Mouse (Mus musculus): Measurements from ENCODE around the gene Tgif1. TPM values are rescaled to one million over a fixed set of nuclear protein-coding genes. Genes with fewer than 3 reads are reported as not detected.

The Tgif1 gene
- polyA plus RNA-seq, 1 experiment: 227 TPM

- Histone ChIP-seq H3K27me3 (ENCODE audit: control insufficient read depth, insufficient read depth, low read length, poor library complexity, severe bottlenecking) (no peaks in the 10 kb centered on the region), H3K4me1 (ENCODE audit: control insufficient read depth, insufficient read depth, low read length) (peaks cover 1% of the 10 kb centered on the region), H3K36me3 (ENCODE audit: control insufficient read depth, insufficient read depth, low read length, poor library complexity, severe bottlenecking) (peaks cover 7% of the 10 kb centered on the region), H3K4me3 (ENCODE audit: low read depth, low read length) (peak overlapping the region; percentile 96), H3K9ac (ENCODE audit: low read depth, poor library complexity, severe bottlenecking) (peak overlapping the region; percentile 86), H3K9me3 (replicated peaks; ENCODE audit: control insufficient read depth, insufficient read depth, low read length, poor library complexity, severe bottlenecking) (no peaks in the 10 kb centered on the region), H3K27ac (ENCODE audit: insufficient read depth, low read length) (peak overlapping the region; percentile 93)
- TF ChIP-seq EP300 (IDR thresholded peaks at IDR 0.05; ENCODE audit: insufficient read depth, low read depth, low read length) (no peak), POLR2A (IDR thresholded peaks at IDR 0.05; ENCODE audit: insufficient read depth, low read length) (no peak)
These were observed 510 bp downstream of the Tgif1 start for GRCm38 (mm10) chr17:70852686-70853386.

- no peaks in the 10 kb centered on the region for H3K27me3 ChIP-seq (ENCODE audit: control insufficient read depth, insufficient read depth, low read length, poor library complexity, severe bottlenecking)
- TF ChIP-seq POLR2A (IDR thresholded peaks at IDR 0.05; ENCODE audit: insufficient read depth, low read length): no peak
- no peak for TF ChIP-seq CTCF (IDR thresholded peaks at IDR 0.05; ENCODE audit: low read depth, low read length)
- no peaks in the 10 kb centered on the region for H3K9me3 ChIP-seq (replicated peaks; ENCODE audit: control insufficient read depth, insufficient read depth, low read length, poor library complexity, severe bottlenecking)
- H3K27ac ChIP-seq (ENCODE audit: insufficient read depth, low read length): peak overlapping the region; percentile 93
- peak overlapping the region; percentile 96 for H3K4me3 ChIP-seq (ENCODE audit: low read depth, low read length)
- peaks cover 7% of the 10 kb centered on the region for H3K36me3 ChIP-seq (ENCODE audit: control insufficient read depth, insufficient read depth, low read length, poor library complexity, severe bottlenecking)
- H3K4me1 ChIP-seq (ENCODE audit: control insufficient read depth, insufficient read depth, low read length): peaks cover 1% of the 10 kb centered on the region
- peak overlapping the region; percentile 86 for H3K9ac ChIP-seq (ENCODE audit: low read depth, poor library complexity, severe bottlenecking)
These were observed 1.2 kb downstream of the Tgif1 start for GRCm38 (mm10) chr17:70852011-70852685.

- TF ChIP-seq CTCF (IDR thresholded peaks at IDR 0.05; ENCODE audit: low read depth, low read length) (no peak), EP300 (IDR thresholded peaks at IDR 0.05; ENCODE audit: insufficient read depth, low read depth, low read length) (peak; percentile 11; the same call in 1 of the 2 replicates), POLR2A (IDR thresholded peaks at IDR 0.05; ENCODE audit: insufficient read depth, low read length) (no peak)
- Histone ChIP-seq H3K4me1 (ENCODE audit: control insufficient read depth, insufficient read depth, low read length) (peaks cover 1% of the 10 kb centered on the region), H3K4me3 (ENCODE audit: low read depth, low read length) (peak overlapping the region; percentile 97), H3K36me3 (ENCODE audit: control insufficient read depth, insufficient read depth, low read length, poor library complexity, severe bottlenecking) (peaks cover 10% of the 10 kb centered on the region), H3K27ac (ENCODE audit: insufficient read depth, low read length) (peak overlapping the region; percentile 93), H3K9ac (ENCODE audit: low read depth, poor library complexity, severe bottlenecking) (peak overlapping the region; percentile 86), H3K27me3 (ENCODE audit: control insufficient read depth, insufficient read depth, low read length, poor library complexity, severe bottlenecking) (no peaks in the 10 kb centered on the region), H3K9me3 (replicated peaks; ENCODE audit: control insufficient read depth, insufficient read depth, low read length, poor library complexity, severe bottlenecking) (no peaks in the 10 kb centered on the region)
These were observed 2.1 kb downstream of the Tgif1 start for GRCm38 (mm10) chr17:70850996-70851991.

- Histone ChIP-seq H3K27ac (ENCODE audit: insufficient read depth, low read length) (peak overlapping the region; percentile 89), H3K36me3 (ENCODE audit: control insufficient read depth, insufficient read depth, low read length, poor library complexity, severe bottlenecking) (peaks cover 12% of the 10 kb centered on the region), H3K27me3 (ENCODE audit: control insufficient read depth, insufficient read depth, low read length, poor library complexity, severe bottlenecking) (no peaks in the 10 kb centered on the region), H3K9me3 (replicated peaks; ENCODE audit: control insufficient read depth, insufficient read depth, low read length, poor library complexity, severe bottlenecking) (no peaks in the 10 kb centered on the region), H3K9ac (ENCODE audit: low read depth, poor library complexity, severe bottlenecking) (peak overlapping the region; percentile 86), H3K4me1 (ENCODE audit: control insufficient read depth, insufficient read depth, low read length) (peaks cover 5% of the 10 kb centered on the region), H3K4me3 (ENCODE audit: low read depth, low read length) (peak overlapping the region; percentile 97)
- TF ChIP-seq EP300 (IDR thresholded peaks at IDR 0.05; ENCODE audit: insufficient read depth, low read depth, low read length) (0 out of 2 replicates have a peak, but pooled peaks have one; percentile 34), CTCF (IDR thresholded peaks at IDR 0.05; ENCODE audit: low read depth, low read length) (no peak)
These were observed 2.9 kb downstream of the Tgif1 start for GRCm38 (mm10) chr17:70850233-70850995.

- peaks cover 20% of the 10 kb centered on the region for H3K36me3 ChIP-seq (ENCODE audit: control insufficient read depth, insufficient read depth, low read length, poor library complexity, severe bottlenecking)
- H3K27me3 ChIP-seq (ENCODE audit: control insufficient read depth, insufficient read depth, low read length, poor library complexity, severe bottlenecking): no peaks in the 10 kb centered on the region
- peaks cover 7% of the 10 kb centered on the region for H3K4me1 ChIP-seq (ENCODE audit: control insufficient read depth, insufficient read depth, low read length)
- peak overlapping the region; percentile 97 for H3K4me3 ChIP-seq (ENCODE audit: low read depth, low read length)
- peak overlapping the region; percentile 89 for H3K27ac ChIP-seq (ENCODE audit: insufficient read depth, low read length)
- TF ChIP-seq POLR2A (IDR thresholded peaks at IDR 0.05; ENCODE audit: insufficient read depth, low read length) (no peak), CTCF (IDR thresholded peaks at IDR 0.05; ENCODE audit: low read depth, low read length) (no peak), EP300 (IDR thresholded peaks at IDR 0.05; ENCODE audit: insufficient read depth, low read depth, low read length) (no peak)
- H3K9me3 ChIP-seq (replicated peaks; ENCODE audit: control insufficient read depth, insufficient read depth, low read length, poor library complexity, severe bottlenecking): no peaks in the 10 kb centered on the region
- peak overlapping the region; percentile 86 for H3K9ac ChIP-seq (ENCODE audit: low read depth, poor library complexity, severe bottlenecking)
These were observed 3.7 kb downstream of the Tgif1 start for GRCm38 (mm10) chr17:70849399-70850232.
